Mouse (Mus musculus): ENCODE measurements at regions not wholly inside any gene's neighbourhood (a gene's known extent, or its start where the extent isn't known, plus 50 kb on each side); places are given as distances from the start of the nearest gene placed in this dataset.

DNA sequence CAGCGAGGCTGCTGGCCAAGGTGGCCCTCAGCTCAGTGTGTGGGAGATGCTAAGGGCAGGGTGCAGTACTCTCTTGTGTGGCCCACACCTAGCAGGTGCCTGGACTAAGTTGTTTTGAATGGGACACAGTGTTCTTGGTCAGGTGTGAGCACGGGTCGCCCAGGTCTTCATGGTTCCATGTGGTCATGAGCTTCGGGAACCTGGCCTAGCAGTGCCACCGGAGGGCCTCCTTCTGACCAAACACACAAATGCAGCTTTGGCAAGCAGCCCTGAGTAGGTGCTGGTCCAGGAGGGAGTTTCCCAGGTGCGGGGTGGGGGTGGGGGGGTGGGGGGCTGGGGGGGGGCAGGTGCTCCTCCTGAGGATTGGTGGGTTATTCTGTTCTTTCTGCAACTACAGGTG, 127.6 kb downstream of the Gadd45g start:
- DNase-seq (ENCODE audit: low spot score): no peak

GRCm38 (mm10) chr13:51975330-51975729, 128.9 kb downstream of the Gadd45g start:
- no peak for DNase-seq (ENCODE audit: low spot score)

- DNase-seq (ENCODE audit: low spot score): no peak
Measured at GRCm38 (mm10) chr13:51975801-51976601, 129.5 kb downstream of the Gadd45g start.

- DNase-seq (ENCODE audit: low spot score): no peak
Measured at GRCm38 (mm10) chr13:51976620-51977214, 130.2 kb downstream of the Gadd45g start.

DNA sequence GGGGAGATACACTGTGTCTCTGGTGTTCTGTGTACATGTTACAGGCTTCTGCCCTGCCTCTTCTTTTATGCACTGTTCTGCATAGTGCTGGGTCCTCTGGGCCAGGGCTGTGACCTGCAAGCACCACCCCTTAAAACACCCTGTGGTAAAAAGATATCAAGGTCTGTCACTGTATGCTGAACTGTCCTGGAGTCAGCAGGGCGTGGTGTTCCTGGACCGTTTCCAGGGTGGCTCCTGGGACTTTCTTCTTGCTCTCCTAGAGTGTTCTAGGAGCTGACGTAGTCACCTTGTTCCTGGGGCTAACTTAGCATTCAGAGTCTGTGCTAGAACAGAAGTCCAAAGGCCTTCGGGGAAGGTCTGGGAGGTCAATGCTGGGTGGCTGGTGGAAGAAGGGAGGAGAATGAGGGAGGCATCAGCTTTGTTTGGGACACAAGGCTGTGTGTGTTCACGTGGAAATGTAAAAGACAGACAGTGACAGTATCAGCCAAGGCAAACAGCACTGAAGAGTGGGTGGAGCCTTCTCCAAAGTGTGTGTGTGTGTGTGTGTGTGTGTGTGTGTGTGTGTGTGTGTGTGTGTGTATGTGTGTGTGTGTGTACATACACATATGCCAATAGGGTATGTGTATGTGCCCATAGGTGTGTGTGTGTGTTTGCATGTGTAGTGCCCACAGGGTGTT, 133.0 kb downstream of the Gadd45g start:
- no peak for DNase-seq (ENCODE audit: low spot score)

- DNase-seq (ENCODE audit: low spot score): no peak
Measured at GRCm38 (mm10) chr13:51980344-51980743, 133.9 kb downstream of the Gadd45g start.

GRCm38 (mm10) chr13:51983002-51983401, 136.5 kb downstream of the Gadd45g start:
- DNase-seq (ENCODE audit: low spot score): no peak

DNA sequence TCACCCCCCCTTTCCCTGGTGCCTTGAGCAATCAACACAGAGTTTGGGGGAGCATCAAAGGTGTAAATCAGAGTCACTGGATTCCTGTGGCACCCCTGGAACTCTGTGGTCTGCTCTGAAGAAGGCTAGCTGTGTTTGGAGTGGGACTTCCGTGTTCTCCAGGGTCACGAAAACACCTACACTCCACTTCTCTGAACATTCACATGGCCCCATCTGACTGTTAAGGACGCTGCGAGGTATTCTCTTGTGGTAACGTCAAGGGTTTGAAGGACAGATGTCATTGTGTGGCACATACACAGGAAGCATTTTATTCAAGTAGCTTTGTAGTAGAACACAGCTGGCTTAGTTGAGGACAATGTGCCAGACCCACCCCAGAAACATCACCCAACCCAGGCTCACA, 137.1 kb downstream of the Gadd45g start:
- DNase-seq (ENCODE audit: low spot score): no peak

- DNase-seq (ENCODE audit: low spot score): no peak
Measured at GRCm38 (mm10) chr13:51991339-51991738, 144.9 kb downstream of the Gadd45g start.

GRCm38 (mm10) chr13:51992878-51993277, 146.4 kb downstream of the Gadd45g start:
- DNase-seq (ENCODE audit: low spot score): no peak

DNA sequence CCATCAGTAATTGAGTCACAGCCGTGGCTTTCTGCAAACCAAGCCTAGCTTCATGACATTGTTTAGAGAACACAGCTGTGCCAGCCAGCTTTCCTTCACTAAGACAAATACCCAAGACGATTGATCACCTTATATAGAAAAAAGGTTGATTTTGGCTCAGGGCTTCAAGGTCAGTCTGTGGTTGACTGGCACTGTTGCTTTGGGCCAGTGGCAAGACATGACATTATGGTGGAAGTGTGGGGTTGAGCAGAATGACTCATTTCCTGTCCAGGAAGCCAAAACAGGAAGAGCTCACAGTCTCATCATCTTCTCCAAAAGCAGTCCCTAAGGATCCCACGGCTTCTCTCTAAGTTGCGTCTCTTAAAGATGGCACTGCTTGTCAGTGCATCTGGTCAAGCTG, 149.7 kb downstream of the Gadd45g start:
- no peak for DNase-seq (ENCODE audit: low spot score)

DNA sequence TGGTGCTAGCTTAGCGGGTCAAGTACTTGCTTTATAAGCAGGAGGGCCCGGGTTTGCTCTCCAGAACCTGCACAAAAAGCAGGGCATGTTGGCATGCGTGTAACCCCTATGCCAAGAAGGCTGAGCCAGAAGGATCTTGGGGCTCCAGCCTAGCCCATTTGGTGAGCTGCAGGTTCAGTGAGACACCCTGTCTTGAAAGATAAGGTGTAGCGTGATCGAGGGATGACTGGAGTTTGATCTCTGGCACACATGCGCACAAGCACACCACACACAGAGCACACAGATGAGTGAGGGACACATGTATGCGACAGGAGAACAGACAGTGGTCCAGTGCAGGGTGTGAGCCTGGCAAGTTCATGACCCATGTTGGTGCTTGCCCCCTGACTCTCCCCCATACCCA, 152.1 kb downstream of the Gadd45g start:
- no peak for DNase-seq (ENCODE audit: low spot score)

- DNase-seq (ENCODE audit: low spot score): no peak
Measured at GRCm38 (mm10) chr13:52001811-52002210, 155.3 kb downstream of the Gadd45g start.

DNA sequence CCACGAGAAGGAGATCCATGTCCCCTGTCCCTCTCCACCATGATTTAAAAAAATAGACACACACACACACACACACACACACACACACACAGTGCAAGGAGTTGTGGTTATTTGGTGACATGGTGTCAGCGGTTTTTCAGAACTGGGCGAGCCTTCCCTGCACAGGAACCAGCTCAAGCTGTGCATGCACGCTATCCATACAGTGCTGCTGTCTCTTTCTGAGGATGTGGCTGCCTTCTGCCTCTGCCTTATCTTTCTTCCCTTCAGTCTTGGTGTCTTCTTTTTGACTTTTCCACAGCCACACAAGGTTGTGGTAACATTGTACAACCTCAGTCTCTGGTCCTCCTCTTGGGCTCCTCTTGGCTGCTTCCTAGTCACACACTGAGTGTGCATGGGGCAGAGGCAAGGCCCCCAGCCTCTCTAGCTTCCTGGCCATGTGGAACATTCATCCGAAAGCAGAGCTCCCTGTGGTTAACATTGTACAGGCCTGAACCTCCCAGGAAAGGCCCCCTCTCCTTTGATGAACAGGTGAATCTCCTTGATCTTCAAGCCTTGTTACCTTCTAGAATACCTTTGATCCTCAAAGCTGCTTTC, 157.6 kb downstream of the Gadd45g start:
- no peak for DNase-seq (ENCODE audit: low spot score)

DNA sequence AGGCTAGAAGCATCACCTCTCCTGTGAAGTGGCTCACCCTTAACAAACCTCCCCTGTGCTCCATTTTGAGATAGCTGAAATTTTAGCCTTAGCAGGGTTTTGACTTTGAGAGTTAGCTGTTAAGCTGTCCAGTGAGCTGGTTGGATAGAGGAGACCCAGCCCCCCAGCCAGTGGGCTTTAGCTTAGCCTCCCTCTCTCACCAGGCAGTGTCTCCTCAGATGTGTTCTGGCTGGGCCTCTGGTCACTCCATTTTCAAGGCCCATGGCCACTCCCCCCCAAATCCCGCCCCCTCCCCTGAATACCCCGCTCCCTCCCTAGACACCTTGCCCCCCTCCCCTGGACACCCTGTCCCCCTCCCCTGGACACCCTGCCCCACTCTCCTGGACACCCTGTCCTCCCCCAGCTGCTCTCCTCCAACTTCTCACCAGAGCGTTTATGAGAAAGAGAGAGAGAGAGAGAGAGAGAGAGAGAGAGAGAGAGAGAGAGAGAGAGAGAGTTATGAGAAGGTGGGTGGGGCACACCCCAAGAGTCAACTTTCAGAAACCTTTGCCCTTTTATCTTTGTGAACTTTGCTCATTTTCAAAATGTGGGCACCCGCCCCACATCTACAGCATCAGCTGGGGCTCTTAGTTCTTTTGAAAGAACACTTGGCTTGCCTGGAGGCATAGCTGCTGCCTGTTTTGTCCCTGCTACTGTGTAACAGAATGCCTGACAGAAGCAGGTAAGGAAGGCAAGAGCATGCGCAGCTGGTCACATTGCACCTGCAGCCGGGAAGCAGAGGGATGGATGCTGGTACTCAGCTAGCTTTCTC, 161.3 kb downstream of the Gadd45g start:
- DNase-seq (ENCODE audit: low spot score): no peak

DNA sequence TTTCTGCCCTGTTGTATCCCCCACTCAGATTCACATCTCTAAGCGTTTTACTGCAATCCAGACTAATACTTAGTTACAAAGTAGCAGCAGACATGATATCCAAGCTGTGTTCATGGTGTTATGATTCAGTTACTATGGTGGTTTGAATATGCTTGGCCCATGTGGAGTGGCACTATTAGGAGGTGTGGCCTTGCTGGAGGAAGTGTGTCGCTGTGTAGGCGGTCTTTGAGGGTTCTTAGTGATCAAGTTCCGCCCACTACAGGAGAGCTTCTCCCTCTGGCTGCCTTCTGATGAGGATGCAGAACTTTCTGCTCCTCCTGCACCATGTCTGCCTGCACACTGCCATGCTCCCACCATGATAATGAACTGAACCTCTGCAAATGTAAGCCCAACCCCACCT, 162.8 kb downstream of the Gadd45g start:
- DNase-seq (ENCODE audit: low spot score): no peak

DNA sequence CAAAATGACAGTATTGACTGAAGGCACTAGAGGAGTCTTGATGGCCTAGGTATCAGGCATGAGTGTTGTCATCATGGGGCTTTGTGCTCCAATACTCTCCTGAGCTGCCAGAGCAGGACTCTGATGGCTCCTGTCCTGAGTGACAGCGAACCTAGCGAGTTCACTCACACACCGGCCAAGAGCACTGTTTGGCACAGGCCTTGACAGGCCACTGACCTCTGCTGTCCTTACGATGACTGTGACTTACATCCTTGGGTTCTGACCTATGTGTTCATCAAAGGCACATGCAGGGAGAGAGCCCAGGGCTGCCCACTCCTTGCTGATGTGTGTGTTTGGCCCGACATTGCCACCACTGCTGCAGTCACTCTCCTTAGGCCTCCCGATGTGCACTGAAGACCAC, 163.3 kb downstream of the Gadd45g start:
- DNase-seq (ENCODE audit: low spot score): no peak

DNA sequence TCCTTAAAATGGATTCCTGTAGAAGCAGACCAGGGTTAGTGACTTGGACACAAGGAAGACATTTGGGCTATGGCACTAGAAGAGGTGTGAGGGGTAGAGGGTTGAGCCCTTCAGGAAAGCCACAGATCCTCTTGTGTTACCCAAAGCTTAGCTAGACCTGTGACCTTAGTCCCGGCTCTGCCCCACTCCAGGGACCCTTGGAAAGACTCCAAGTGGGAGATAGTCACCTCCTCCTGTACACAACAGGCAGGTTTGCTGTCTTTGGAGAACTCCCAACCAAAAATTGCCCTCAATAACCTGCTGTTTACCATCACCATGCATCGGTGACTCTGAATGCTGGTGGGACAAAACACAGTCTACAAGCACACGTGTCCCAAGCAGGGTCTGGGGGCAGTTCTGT, 164.5 kb downstream of the Gadd45g start:
- DNase-seq (ENCODE audit: low spot score): no peak

DNA sequence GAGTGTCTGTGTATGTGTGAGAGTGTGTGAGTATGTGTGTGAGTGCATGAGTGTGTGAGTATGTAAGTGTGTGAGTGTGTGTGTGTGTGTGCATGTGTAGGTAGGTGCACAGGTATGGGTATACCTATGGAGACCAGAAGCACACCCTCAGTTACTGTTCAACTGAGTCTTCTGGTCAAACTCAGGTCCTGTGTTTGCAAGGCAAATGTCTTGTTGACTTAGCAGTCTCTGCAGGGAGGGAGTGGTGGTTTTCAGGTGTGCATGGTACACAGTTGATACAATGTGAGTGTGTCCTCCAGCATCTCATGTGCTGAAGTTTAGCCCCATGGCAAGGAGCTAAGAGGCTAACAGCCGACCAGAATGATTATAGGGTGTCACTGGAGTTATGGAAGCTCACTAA, 166.7 kb downstream of the Gadd45g start:
- DNase-seq (ENCODE audit: low spot score): no peak

DNA sequence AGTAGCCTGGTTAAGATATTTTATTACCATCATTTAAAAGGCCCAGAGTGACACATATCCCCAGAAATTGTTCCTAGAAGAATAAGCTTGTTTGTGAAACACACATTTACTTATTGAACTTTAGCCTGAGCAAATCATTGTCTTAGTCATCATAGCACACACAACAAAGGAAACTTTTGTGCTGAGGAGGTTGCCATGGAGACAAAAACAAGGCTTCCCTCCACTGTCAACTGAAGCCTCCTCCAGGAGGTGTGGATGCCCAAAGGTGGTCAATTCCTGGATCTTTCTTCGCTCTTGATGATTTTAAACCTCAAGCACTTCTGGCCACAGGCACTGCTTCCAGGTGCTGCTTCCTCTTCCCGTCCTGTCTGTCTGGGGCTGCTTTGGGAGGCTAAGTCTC, 167.3 kb downstream of the Gadd45g start:
- DNase-seq (ENCODE audit: low spot score): no peak

DNA sequence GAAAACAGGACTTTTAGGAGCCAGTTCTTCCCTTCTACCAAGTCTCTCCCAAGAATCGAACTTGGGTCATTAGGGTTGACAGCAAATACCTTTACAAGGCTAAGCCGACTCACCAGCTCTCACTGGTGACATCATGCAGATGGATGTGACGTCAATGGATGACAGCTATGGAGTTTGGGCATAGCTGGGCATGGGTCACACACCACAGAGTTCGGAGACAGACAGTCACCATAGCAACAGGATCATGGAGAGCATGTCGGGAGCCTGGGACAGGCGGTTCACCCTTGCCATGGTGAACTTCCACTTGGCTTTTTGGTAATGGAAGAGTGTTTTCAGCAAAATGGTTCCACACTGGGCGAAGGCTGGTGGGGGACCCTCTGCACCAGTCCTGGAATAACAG, 168.1 kb downstream of the Gadd45g start:
- no peak for DNase-seq (ENCODE audit: low spot score)

GRCm38 (mm10) chr13:52015066-52015465, 168.6 kb downstream of the Gadd45g start:
- DNase-seq (ENCODE audit: low spot score): no peak

Measured in layer of hippocampus, adult 9-10 months (tissue).